In genomic region chr7:19534676-19535075, GRCm38 (mm10) we compare ENCODE assay signal across 31 mouse cellular contexts. TPM values are rescaled to one million over a fixed set of nuclear protein-coding genes. Genes with fewer than 3 reads are reported as not detected.
"Had no signal": no experiment of that assay in that cellular context is flagged by ENCODE, and none has a peak within 500 bp of the region (broad histone marks: within the 10 kb centered on the region; RNA-seq: fewer than 3 reads in every experiment).

No protein-coding gene starts in this region.

- H3K4me3 ChIP-seq: embryonic facial prominence, embryonic 10.5 days; embryonic facial prominence, embryonic 12.5 days; embryonic facial prominence, embryonic 13.5 days; embryonic facial prominence, embryonic 15.5 days; erythroblast, embryonic 14.5 days; forebrain, embryonic 10.5 days; forebrain, embryonic 12.5 days; forebrain, embryonic 13.5 days; gastrocnemius, adult 2 months; heart, adult 2 months; heart, embryonic 10.5 days had no signal

- H3K9me3 ChIP-seq: embryonic facial prominence, embryonic 10.5 days; embryonic facial prominence, embryonic 12.5 days; embryonic facial prominence, embryonic 13.5 days; embryonic facial prominence, embryonic 15.5 days; forebrain, embryonic 10.5 days; forebrain, embryonic 12.5 days; forebrain, embryonic 13.5 days; heart, embryonic 10.5 days had no signal

- H3K9ac ChIP-seq: embryonic facial prominence, embryonic 12.5 days; embryonic facial prominence, embryonic 13.5 days; embryonic facial prominence, embryonic 15.5 days; forebrain, embryonic 12.5 days; forebrain, embryonic 13.5 days had no signal

- H3K27ac ChIP-seq: embryonic facial prominence, embryonic 10.5 days; embryonic facial prominence, embryonic 12.5 days; embryonic facial prominence, embryonic 13.5 days; embryonic facial prominence, embryonic 15.5 days; forebrain, embryonic 10.5 days; forebrain, embryonic 12.5 days; forebrain, embryonic 13.5 days; gastrocnemius, adult 2 months; heart, adult 2 months; heart, embryonic 10.5 days had no signal

- H3K4me2 ChIP-seq: embryonic facial prominence, embryonic 12.5 days; embryonic facial prominence, embryonic 13.5 days; embryonic facial prominence, embryonic 15.5 days; forebrain, embryonic 12.5 days; forebrain, embryonic 13.5 days; heart, embryonic 11.5 days had no signal

- ATAC-seq: forebrain, embryonic 13.5 days; forebrain, embryonic 14.5 days; forebrain, embryonic 16.5 days had no signal

- H3K27me3 ChIP-seq: embryonic facial prominence, embryonic 12.5 days; embryonic facial prominence, embryonic 13.5 days; embryonic facial prominence, embryonic 15.5 days; forebrain, embryonic 12.5 days; forebrain, embryonic 13.5 days had no signal

- DNase-seq: cerebellum, adult 9-11 months; cerebellum, postnatal 10 days; cerebellum, postnatal 14 days; cerebellum, postnatal 25 days; cerebellum, postnatal 36 days; embryo, embryonic 11 days; gastrocnemius, adult 2 months; gastrocnemius, postnatal 10 days; gastrocnemius, postnatal 14 days; gastrocnemius, postnatal 25 days; gastrocnemius, postnatal 36 days; heart, adult 11 months; heart, adult 18-20 months; heart, adult 2 months had no signal

- H3K4me1 ChIP-seq: embryonic facial prominence, embryonic 10.5 days; embryonic facial prominence, embryonic 12.5 days; embryonic facial prominence, embryonic 13.5 days; embryonic facial prominence, embryonic 15.5 days; forebrain, embryonic 10.5 days; forebrain, embryonic 12.5 days; forebrain, embryonic 13.5 days had no signal

RNA-seq across cellular contexts. Expression of gene Nkpd1, which starts 17.0 kb away (rescaled TPM):
- total RNA-seq: gastrocnemius, adult 18-20 months; gastrocnemius, adult 2 months; gastrocnemius, adult 8-10 months; gastrocnemius, postnatal 10 days; gastrocnemius, postnatal 14 days; gastrocnemius, postnatal 25 days; gastrocnemius, postnatal 36 days; granulocyte monocyte progenitor cell, adult 5-6 weeks; heart, adult 2 months; heart, adult 8-10 months had no signal
- polyA plus RNA-seq: embryonic facial prominence, embryonic 11.5 days; forebrain, embryonic 12.5 days; heart, embryonic 11.5 days had no signal

RNA-seq across cellular contexts. Expression of gene Zfp296, which starts 42.4 kb away (rescaled TPM):
- polyA plus RNA-seq: forebrain, embryonic 16.5 days had no signal
